In the genomic region with DNA sequence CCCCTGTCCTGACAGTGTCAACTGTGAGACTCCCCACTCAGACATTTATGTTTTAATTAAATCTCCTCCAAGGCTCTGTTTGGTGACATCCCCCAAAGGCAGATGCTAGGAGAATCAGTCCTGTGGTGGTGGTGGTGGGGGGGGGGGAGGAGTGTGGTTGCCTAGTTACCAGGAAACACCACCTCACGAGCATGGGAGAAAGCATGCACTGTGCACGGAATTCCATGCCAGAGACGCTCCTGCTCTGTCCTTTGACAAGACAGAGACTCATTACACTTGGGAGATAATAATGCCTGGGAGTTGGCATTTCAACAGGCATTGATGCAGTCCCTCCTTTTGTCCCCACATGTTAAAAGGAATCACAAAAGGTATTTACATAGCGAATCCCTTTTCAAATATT, we compare ENCODE assay signal across 21 mouse cellular contexts.
A peak's percentile ranks its signal among the peaks of the same experiment; 100 is the strongest.
DNase-seq lines count a peak whose midpoint lies in the region; ATAC-seq and TF ChIP-seq lines count a peak whose summit lies in the region.
"Had no signal": no experiment of that assay in that cellular context is flagged by ENCODE, and none has a peak within 500 bp of the region (broad histone marks: within the 10 kb centered on the region; RNA-seq: fewer than 3 reads in every experiment).

No protein-coding gene starts in this region.

- TF ChIP-seq CTCF in cerebellum, adult 2 months (IDR thresholded peaks at IDR 0.05; ENCODE audit: borderline replicate concordance, insufficient read depth, low read depth, low read length): no peak
- TF ChIP-seq CTCF in layer of hippocampus, adult 2 months (conservative IDR thresholded peaks at IDR 0.05): no peak

- no peaks in the 10 kb centered on the region for H3K9me3 ChIP-seq in hindbrain, embryonic 13.5 days
- no peaks in the 10 kb centered on the region for H3K9me3 ChIP-seq in midbrain, embryonic 14.5 days (ENCODE audit: control insufficient read depth, low read length)
- H3K9me3 ChIP-seq: embryonic facial prominence, embryonic 15.5 days; heart, embryonic 15.5 days; hindbrain, embryonic 15.5 days; neural tube, embryonic 15.5 days had no signal

- H3K9ac ChIP-seq in hindbrain, embryonic 13.5 days: no peak overlapping the region
- H3K9ac ChIP-seq in midbrain, embryonic 14.5 days (replicated peaks; ENCODE audit: low read length): no peak overlapping the region
- H3K9ac ChIP-seq: embryonic facial prominence, embryonic 15.5 days; heart, embryonic 15.5 days; hindbrain, embryonic 15.5 days; lung, embryonic 14.5 days; neural tube, embryonic 15.5 days had no signal

- TF ChIP-seq POLR2A in cerebellum, adult 2 months (IDR thresholded peaks at IDR 0.05; ENCODE audit: borderline replicate concordance, insufficient read depth, low read length): no peak

- H3K4me3 ChIP-seq in cerebellum, adult 2 months (replicated peaks; ENCODE audit: insufficient read depth, low read depth, low read length): no peak overlapping the region
- H3K4me3 ChIP-seq in layer of hippocampus, adult 2 months: no peak overlapping the region
- no peak overlapping the region for H3K4me3 ChIP-seq in hindbrain, embryonic 13.5 days
- H3K4me3 ChIP-seq in midbrain, embryonic 14.5 days (replicated peaks; ENCODE audit: low read depth, low read length): no peak overlapping the region
- H3K4me3 ChIP-seq: embryonic facial prominence, embryonic 15.5 days; heart, embryonic 15.5 days; hindbrain, embryonic 15.5 days; neural tube, embryonic 15.5 days had no signal

- H3K4me1 ChIP-seq in cerebellum, adult 2 months (ENCODE audit: control insufficient read depth, insufficient read depth, low read length): peaks cover 79% of the 10 kb centered on the region
- H3K4me1 ChIP-seq in hindbrain, embryonic 13.5 days (replicated peaks): peaks cover 72% of the 10 kb centered on the region
- peaks cover 31% of the 10 kb centered on the region for H3K4me1 ChIP-seq in midbrain, embryonic 14.5 days (ENCODE audit: control insufficient read depth, insufficient read depth, low read length)

- no peak overlapping the region for H3K4me2 ChIP-seq in hindbrain, embryonic 13.5 days
- H3K4me2 ChIP-seq in midbrain, embryonic 14.5 days (ENCODE audit: low read length): no peak overlapping the region
- H3K4me2 ChIP-seq: embryonic facial prominence, embryonic 15.5 days; heart, embryonic 15.5 days; hindbrain, embryonic 15.5 days; lung, embryonic 14.5 days; neural tube, embryonic 15.5 days had no signal

- no peaks in the 10 kb centered on the region for H3K36me3 ChIP-seq in hindbrain, embryonic 13.5 days
- H3K36me3 ChIP-seq in midbrain, embryonic 14.5 days (ENCODE audit: control insufficient read depth, insufficient read depth, low read length): no peaks in the 10 kb centered on the region
- H3K36me3 ChIP-seq: embryonic facial prominence, embryonic 15.5 days; G1E; heart, embryonic 15.5 days; hindbrain, embryonic 15.5 days; neural tube, embryonic 15.5 days had no signal

- H3K27me3 ChIP-seq in cerebellum, adult 2 months (ENCODE audit: control insufficient read depth, insufficient read depth, low read length): no peaks in the 10 kb centered on the region
- peaks cover 20% of the 10 kb centered on the region for H3K27me3 ChIP-seq in hindbrain, embryonic 13.5 days
- H3K27me3 ChIP-seq in midbrain, embryonic 14.5 days (ENCODE audit: control insufficient read depth, insufficient read depth, low read length): no peaks in the 10 kb centered on the region
- H3K27me3 ChIP-seq: embryonic facial prominence, embryonic 15.5 days; hindbrain, embryonic 15.5 days; neural tube, embryonic 15.5 days had no signal

- DNase-seq in cerebellum, adult 2 months: peak in 1 of 2 experiments; percentile 23
- DNase-seq in cerebellum, adult 18-20 months: no peak
- no peak for DNase-seq in layer of hippocampus, adult 2 months (ENCODE audit: low spot score in 2 of 2)
- no peak for DNase-seq in layer of hippocampus, adult 9-11 months
- peak; percentile 60 for DNase-seq in midbrain, embryonic 14.5 days
- no peak for DNase-seq in kidney, postnatal 14 days
- DNase-seq in urinary bladder, postnatal 4 days (ENCODE audit: low spot score in 2 of 2): no peak
- DNase-seq: gastrocnemius, postnatal 10 days; heart, adult 18-20 months; kidney, adult 2 months; kidney, postnatal 36 days; lung, embryonic 14.5 days; thymus, postnatal 4 days had no signal

- 47% methylated on average over 4 of the region's 4 CpGs for WGBS in cerebellum, adult 2 months
- 14% methylated on average over 4 of the region's 4 CpGs for WGBS in hindbrain, embryonic 13.5 days
- WGBS in midbrain, embryonic 14.5 days: 10% methylated on average over 4 of the region's 4 CpGs

- ATAC-seq in hindbrain, embryonic 13.5 days (ENCODE audit: low FRiP score): no peak
- ATAC-seq in midbrain, embryonic 14.5 days (ENCODE audit: low FRiP score, low TSS enrichment): no peak
- ATAC-seq: CD4-positive, CD25-positive, alpha-beta regulatory T cell, adult 4 months had no signal

- H3K27ac ChIP-seq in cerebellum, adult 2 months (ENCODE audit: insufficient read depth, low read length): peak overlapping the region; percentile 10; the same call in 1 of the 2 replicates
- H3K27ac ChIP-seq in layer of hippocampus, adult 2 months: peak overlapping the region; percentile 49; the same call in 1 of the 2 replicates
- H3K27ac ChIP-seq in hindbrain, embryonic 13.5 days: 0 out of 2 replicates have a peak overlapping the region, but pooled peaks have one; percentile 52
- no peak overlapping the region for H3K27ac ChIP-seq in midbrain, embryonic 14.5 days (replicated peaks; ENCODE audit: low read depth, low read length)
- H3K27ac ChIP-seq: embryonic facial prominence, embryonic 15.5 days; heart, embryonic 15.5 days; hindbrain, embryonic 15.5 days; macrophage; neural tube, embryonic 15.5 days had no signal
